Mouse (Mus musculus): Measurements from ENCODE around the gene Fgd3. TPM values are rescaled to one million over a fixed set of nuclear protein-coding genes. Genes with fewer than 3 reads are reported as not detected.
A peak's percentile ranks its signal among the peaks of the same experiment; 100 is the strongest.

The Fgd3 gene
- total RNA-seq, 4 experiments from 2014 or later, result 6.2 to 10.8 (median 8.6) TPM

DNA sequence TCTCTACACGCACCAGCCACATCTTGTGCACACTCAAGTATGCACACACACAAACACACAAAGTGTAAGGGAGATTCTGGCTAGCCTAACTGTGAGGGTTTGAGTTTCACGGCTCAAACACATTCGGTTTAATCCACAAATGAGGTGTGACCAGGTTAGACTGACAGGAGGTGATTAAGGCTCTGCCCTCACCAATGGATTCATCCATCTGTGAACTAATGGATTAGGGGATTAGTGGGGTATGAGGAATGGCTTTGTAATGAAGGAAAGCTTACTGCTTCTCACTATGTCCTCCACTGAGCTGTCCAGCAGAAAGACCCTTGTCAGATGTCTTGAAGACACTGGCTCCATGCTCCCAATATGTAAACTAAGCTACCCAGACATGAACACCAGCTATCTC lies 101.5 kb downstream of the Fgd3 start:
- no peak for DNase-seq (ENCODE audit: low spot score in 2 of 2)

- no peak for DNase-seq (ENCODE audit: low spot score in 2 of 2)
Observed at GRCm38 (mm10) chr13:49216808-49217561, 103.1 kb downstream of the Fgd3 start.

DNA sequence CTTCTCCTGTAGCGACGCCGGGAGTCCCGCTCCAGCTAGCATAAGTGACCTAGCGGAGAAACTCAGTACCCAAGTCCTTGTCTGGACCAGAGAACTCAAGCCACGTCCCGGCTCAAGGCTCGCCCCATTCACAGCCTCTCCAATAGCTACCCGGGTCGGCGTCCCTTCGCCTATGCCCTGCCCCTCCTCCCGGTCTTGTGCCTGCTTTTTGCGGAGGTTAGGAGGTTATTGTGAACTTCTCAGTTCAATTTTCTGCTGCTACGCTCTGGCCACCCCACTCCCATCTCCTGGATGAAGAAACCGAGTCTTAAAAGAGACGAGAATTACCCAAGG lies 103.9 kb downstream of the Fgd3 start:
- DNase-seq (ENCODE audit: low spot score in 2 of 2), result no peak

DNA sequence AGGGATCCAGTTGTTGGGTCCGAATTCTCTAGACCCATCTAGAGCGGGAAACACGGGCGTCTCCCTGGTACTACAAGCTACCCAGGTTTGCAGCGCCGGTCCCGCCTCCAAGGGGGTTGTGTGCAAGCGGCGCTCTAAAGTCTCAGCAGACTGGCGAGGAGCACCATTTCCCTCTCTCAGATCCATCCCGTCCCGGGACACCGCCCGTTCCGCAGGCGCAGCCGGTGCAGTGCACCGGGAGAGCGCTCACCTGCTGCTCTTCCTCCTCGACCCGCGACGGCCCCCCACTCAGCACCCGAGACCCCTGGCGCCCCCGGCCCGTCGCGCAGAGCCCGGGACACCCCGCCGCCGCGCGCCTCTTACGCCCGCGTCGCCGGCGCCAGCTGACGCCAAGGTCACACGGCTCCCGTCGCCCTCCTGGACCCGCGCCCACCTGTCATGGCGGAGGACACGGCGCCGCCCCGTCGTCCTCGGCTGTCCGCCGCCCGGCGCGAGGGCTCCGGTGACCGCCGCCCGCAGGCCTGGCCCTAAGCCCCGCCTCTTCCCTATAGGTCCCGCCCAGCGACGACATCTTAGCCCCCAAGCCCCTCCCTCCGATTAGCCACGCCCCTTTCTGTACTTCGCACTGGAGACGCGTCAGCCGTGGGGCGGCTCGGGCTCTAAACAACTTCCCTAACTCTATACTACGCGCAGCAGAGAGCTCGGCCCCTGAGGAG lies 104.4 kb downstream of the Fgd3 start, which contains the start of gene Card19:
Gene Card19 (minus strand): TSS at position 534 of the 716 bp plus-strand sequence.
- DNase-seq (ENCODE audit: low spot score in 2 of 2), result peak; percentile 81 to 86

- DNase-seq (ENCODE audit: low spot score in 2 of 2), result no peak
Observed at GRCm38 (mm10) chr13:49215128-49215503, 105.0 kb downstream of the Fgd3 start.

DNA sequence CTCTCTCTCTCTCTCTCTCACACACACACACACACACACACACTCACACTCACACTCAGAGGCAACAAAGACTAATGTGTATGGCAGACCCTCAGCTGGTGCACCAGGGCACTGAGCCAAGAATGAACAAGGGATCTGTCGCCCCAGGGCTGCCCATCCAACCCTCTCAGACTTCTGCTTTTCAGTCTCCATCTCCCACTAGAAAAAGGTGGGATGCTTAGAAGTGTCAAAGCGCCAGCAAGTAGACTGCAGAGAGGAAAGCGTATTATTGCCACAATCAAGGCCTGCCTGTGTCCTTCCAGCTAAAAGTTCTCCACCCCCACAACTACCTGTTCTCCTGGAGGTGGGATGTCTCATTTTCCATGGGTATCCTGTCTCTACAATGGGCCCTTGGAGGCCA lies 105.7 kb downstream of the Fgd3 start:
- DNase-seq (ENCODE audit: low spot score in 2 of 2), result no peak

DNA sequence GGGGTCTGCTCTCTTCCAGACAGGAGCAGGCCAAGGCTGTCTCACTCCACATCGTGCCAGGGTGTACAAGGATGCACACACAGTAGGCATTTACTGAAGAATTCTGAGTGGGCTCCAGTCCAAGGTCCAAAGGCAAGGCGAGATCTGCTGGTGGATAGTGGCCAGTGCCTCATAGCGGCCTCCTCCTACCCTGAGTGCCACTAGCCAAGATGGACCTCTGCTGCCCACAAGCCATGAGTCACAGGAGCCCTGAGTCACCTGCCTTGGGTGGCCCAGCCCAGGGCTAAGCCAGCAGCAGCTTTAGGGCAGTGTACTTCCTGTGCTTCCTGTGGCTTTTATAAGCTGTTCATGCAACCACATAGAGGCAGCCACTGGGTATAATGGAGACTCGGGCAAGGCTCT lies 106.6 kb downstream of the Fgd3 start:
- DNase-seq (ENCODE audit: low spot score in 2 of 2), result no peak

DNA sequence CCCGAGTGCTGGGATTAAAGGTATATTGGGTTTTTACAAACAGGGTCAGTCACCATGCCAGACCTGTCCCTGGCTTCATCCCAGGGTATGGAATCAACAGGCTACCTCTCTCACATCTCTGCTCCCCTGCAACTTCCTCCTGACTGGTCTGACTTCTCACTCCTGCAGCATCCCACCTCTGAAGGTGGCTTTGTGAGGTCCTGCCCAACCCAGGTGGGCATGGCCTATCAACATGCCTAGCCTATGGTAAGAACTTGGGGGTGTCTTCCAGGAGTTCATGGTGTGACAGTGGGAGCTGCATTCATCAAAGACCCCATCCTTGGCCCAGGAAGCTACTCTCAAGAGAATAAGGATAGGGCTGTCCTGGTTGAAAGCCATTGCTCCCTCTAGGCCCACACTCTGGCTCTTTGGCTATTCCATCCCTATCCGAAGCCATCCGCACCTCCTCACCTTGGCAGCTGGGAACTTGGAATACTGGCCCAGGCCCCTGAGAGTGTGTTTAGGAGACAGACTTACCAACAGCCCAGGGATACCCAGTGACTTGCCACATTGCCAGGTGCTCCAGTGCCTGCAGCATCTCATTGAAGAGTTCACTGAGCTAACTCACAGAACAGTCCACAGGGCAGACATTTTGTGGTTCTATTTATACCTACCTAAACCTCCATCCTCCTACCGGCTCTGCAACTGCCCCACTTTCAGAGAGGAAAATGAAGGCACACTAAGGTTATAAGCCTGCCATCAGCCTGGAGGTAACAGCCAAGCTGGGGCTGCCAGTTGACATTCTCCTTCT lies 107.2 kb downstream of the Fgd3 start:
- DNase-seq (ENCODE audit: low spot score in 2 of 2), result no peak

Other genes with a start within 250 kb of the Fgd3 start
- gene Wnk2, start 172.3 kb downstream of the Fgd3 start, total RNA-seq (2022), result 100 to 1,000 TPM in 2 of 4 experiments, 10 to 100 TPM in 2; 90.3 to 125 (median 102) TPM
- gene Ninj1, start 132.8 kb downstream of the Fgd3 start, total RNA-seq (2022), result 10 to 100 TPM; 17.8 to 27.6 (median 21.7) TPM
- 10 to 100 TPM; 12.2 to 22.0 (median 18.0) TPM for gene Card19, start 104.3 kb downstream of the Fgd3 start, total RNA-seq (2022)
- gene Susd3, start 71.6 kb downstream of the Fgd3 start, total RNA-seq (2022), result 1 to 10 TPM; 2.6 to 5.3 (median 3.8) TPM
- 10 to 100 TPM; 46.0 to 58.0 (median 50.2) TPM for gene Bicd2, start 21.3 kb upstream of the Fgd3 start, total RNA-seq (2022)
- 10 to 100 TPM; 27.6 to 32.1 (median 30.7) TPM for gene Ippk, start 100.9 kb upstream of the Fgd3 start, total RNA-seq (2022)
- gene Tes3-ps, start 173.0 kb upstream of the Fgd3 start, total RNA-seq (2022), result 1 to 10 TPM in 3 of 4 experiments, under 1 TPM in 1; 0.79 to 2.0 (median 1.8) TPM
- 1 to 10 TPM; 6.6 to 9.4 (median 7.3) TPM for gene Ecm2, start 184.5 kb upstream of the Fgd3 start, total RNA-seq (2022)
- 1 to 10 TPM in 2 of 4 experiments, under 1 TPM in 2; 0.85 to 1.0 (median 0.99) TPM for gene Aspn, start 224.1 kb upstream of the Fgd3 start, total RNA-seq (2022)

Measured in layer of hippocampus, adult 8-10 months (tissue).